Mouse (Mus musculus) lung, postnatal 0 days (tissue): ENCODE data around the gene Snap29. TPM values are rescaled to one million over a fixed set of nuclear protein-coding genes. Genes with fewer than 3 reads are reported as not detected.

Source experiments
- ATAC-seq: fragments of 200-750 bp; cut with Nextera tagmentation; 2 replicates; pipeline ENCODE4 v1.8.0; 2017; ENCODE audit warnings: moderate library complexity
- DNase-seq: peaks from one replicate; pipeline ENCODE4 v3.0.0-alpha.2; 2016; ENCODE audit warnings: low spot score
- H3K27ac ChIP-seq: fragments of 300-500 bp; sonication (generic); 2 replicates; pipeline ENCODE4 v1.5.1; 2014; ENCODE audit warnings: antibody characterized with exemption, mild to moderate bottlenecking, low read length, mixed read lengths
- H3K27me3 ChIP-seq: fragments of 300-500 bp; sonication (generic); replicated peaks from 2 replicates; pipeline ENCODE4 v1.6.1; 2014; ENCODE audit warnings: low read length, mixed read lengths; ENCODE audit not compliant: insufficient read depth
- H3K36me3 ChIP-seq: fragments of 300-500 bp; sonication (generic); 2 replicates; pipeline ENCODE4 v1.6.1; 2014; ENCODE audit warnings: low read length, mixed read lengths; ENCODE audit not compliant: insufficient read depth
- H3K4me1 ChIP-seq: fragments of 300-500 bp; sonication (generic); 2 replicates; pipeline ENCODE4 v1.6.1; 2014; ENCODE audit warnings: antibody characterized with exemption, low read depth, low read length, mixed read lengths; ENCODE audit not compliant: insufficient read depth
- H3K4me2 ChIP-seq: fragments of 300-500 bp; sonication (generic); replicated peaks from 2 replicates; pipeline ENCODE4 v1.6.1; 2014; ENCODE audit warnings: low read depth, mild to moderate bottlenecking, low read length, moderate library complexity, mixed read lengths
- H3K4me3 ChIP-seq: fragments of 300-500 bp; sonication (generic); 2 replicates; pipeline ENCODE4 v1.5.1; 2014; ENCODE audit warnings: low read depth, low read length
- H3K9ac ChIP-seq: fragments of 300-500 bp; sonication (generic); replicated peaks from 2 replicates; pipeline ENCODE4 v1.6.1; 2014; ENCODE audit warnings: low read depth, mild to moderate bottlenecking
- H3K9me3 ChIP-seq: fragments of 300-500 bp; sonication (generic); 2 replicates; pipeline ENCODE4 v1.6.1; 2016; ENCODE audit warnings: low read length, mixed read lengths
- CTCF ChIP-seq: IDR thresholded peaks from 2 replicates; pipeline ENCODE4 v1.5.1; 2016; ENCODE audit warnings: antibody characterized with exemption, mild to moderate bottlenecking
- EP300 ChIP-seq: IDR thresholded peaks from 2 replicates; pipeline ENCODE4 v1.6.1; 2016; ENCODE audit warnings: antibody characterized with exemption, mild to moderate bottlenecking, control low read depth
- WGBS: fragments of 180-500 bp; shearing (Covaris S2); extraction: QIAGEN DNeasy Blood & Tissue Kit; methylation state at CpG from one replicate; pipeline ENCODE4 v1.1.7; 2014; 5-methylcytosine and 5-hydroxymethylcytosine counted together
- polyA plus RNA-seq: library from polyadenylated mRNA; unstranded; fragments of >200 nt; fragmentation: Nextera tagmentation; extraction: Ambion mirVana; gene quantifications from 2 replicates; pipeline ENCODE4 v1.2.1, GENCODE M21; 2015

The Snap29 gene
- polyA plus RNA-seq, 1 experiment from 2014 or later: 11.5 TPM

DNA sequence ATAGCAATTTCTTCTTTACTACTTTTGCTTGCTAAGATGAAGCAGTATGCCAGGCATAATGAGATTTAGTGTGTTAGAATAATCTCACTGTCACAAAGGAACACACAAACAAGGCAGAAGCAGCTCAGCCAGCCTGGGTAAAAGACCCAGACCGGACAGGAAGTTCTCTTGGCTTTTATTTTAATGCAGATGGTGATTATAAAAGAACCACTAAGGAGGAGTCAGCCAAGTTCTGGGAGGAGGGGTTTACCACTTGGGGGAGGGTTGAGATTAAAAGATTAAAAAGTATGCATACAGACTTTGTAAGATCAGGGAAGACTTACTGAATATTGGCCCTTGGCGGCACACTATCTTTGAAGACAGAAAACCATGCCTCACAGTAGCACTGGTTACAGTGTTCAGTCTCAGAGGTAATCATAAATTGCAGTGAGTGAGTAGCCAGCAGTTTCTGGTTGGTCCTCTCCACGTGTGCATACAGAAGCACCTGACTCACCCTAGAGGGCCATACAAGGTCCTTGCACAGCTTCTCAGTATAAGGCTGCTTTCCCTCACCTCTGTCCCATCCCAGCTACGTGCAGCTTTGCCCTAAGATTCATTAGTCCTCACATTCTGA lies 72.7 kb downstream of the Snap29 start:
- ATAC-seq (peak; percentile 46), DNase-seq (no peak)
- no peak for TF ChIP-seq CTCF
- no peak for TF ChIP-seq EP300
- no peak overlapping the region for H3K9ac ChIP-seq
- no peak overlapping the region for H3K4me3 ChIP-seq
- no peak overlapping the region for H3K4me2 ChIP-seq
- H3K36me3 ChIP-seq: no peaks in the 10 kb centered on the region
- H3K9me3 ChIP-seq: no peaks in the 10 kb centered on the region
- H3K4me1 ChIP-seq: 0 out of 2 replicates have a peak, but pooled peaks cover 2% of the 10 kb centered on the region
- H3K27ac ChIP-seq: peak overlapping the region; percentile 20; the same call in 1 of the 2 replicates
- WGBS: 71% methylated on average over 4 of the region's 4 CpGs
- H3K27me3 ChIP-seq: no peaks in the 10 kb centered on the region

Other genes with a start within 250 kb of the Snap29 start
- gene Ube2l3, start 203.3 kb upstream of the Snap29 start, polyA plus RNA-seq: 197 and 200 TPM in 2 replicates
- 0.07 TPM in 1 of 2 replicates, not detected in the other for gene Rimbp3, start 197.4 kb upstream of the Snap29 start, polyA plus RNA-seq
- 2.0 and 2.2 TPM in 2 replicates for gene Hic2, start 172.4 kb upstream of the Snap29 start, polyA plus RNA-seq
- gene Tmem191c, start 129.9 kb upstream of the Snap29 start, polyA plus RNA-seq: 7.1 and 7.7 TPM in 2 replicates
- 1.2 and 2.1 TPM in 2 replicates for gene Serpind1, start 74.6 kb upstream of the Snap29 start, polyA plus RNA-seq
- gene Pi4ka, start 328 bp downstream of the Snap29 start, polyA plus RNA-seq: 14.2 and 17.1 TPM in 2 replicates
- gene Crkl, start 46.0 kb downstream of the Snap29 start, polyA plus RNA-seq: 33.1 and 39.6 TPM in 2 replicates
- gene Aifm3, start 83.6 kb downstream of the Snap29 start, polyA plus RNA-seq: 2.8 and 3.5 TPM in 2 replicates
- gene Lztr1, start 102.7 kb downstream of the Snap29 start, polyA plus RNA-seq: 63.3 and 64.7 TPM in 2 replicates
- 49.5 and 53.4 TPM in 2 replicates for gene Thap7, start 125.2 kb downstream of the Snap29 start, polyA plus RNA-seq
- gene Lrrc74b, start 155.3 kb downstream of the Snap29 start, polyA plus RNA-seq: 5.3 and 7.7 TPM in 2 replicates
- 3.3 and 3.6 TPM in 2 replicates for gene P2rx6, start 155.9 kb downstream of the Snap29 start, polyA plus RNA-seq
- gene Slc7a4, start 177.2 kb downstream of the Snap29 start, polyA plus RNA-seq: 12.2 and 14.5 TPM in 2 replicates
- 7.9 and 8.8 TPM in 2 replicates for gene Smpd4, start 213.4 kb downstream of the Snap29 start, polyA plus RNA-seq
- 10.4 and 13.0 TPM in 2 replicates for gene Ccdc74a, start 240.5 kb downstream of the Snap29 start, polyA plus RNA-seq